ENCODE assay signal across 8 mouse cellular contexts in the genomic region with DNA sequence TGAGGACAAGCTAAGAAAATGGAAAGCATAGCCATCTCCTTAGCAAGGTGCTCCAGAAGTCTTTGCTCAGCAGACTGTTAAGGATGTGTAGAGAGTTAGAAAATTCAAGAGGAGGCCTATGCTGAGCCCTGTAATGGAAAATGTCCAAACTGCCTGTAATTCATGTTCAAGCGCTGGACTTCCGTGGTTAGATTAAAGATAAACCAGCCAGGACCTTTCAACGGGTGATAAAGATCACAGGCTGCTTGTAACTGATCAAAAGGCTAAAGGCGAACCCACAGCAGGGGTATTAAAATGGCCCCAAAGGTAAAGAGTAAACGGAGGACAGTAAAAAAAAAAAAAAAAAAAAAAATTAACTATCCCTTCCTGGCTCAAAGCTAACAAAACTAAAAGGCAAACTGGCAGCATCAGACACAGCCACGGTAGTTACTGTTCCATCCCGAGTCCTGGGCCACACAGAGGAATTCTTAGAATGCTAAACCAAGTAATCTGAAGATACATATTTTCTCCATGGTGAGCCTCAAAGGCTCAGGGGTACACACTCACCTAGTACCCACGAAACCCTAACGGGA. TPM values are rescaled to one million over a fixed set of nuclear protein-coding genes. Genes with fewer than 3 reads are reported as not detected.
DNase-seq lines count a peak whose midpoint lies in the region; ATAC-seq lines count a peak whose summit lies in the region.

No protein-coding gene starts in this region.

- H3K4me2 ChIP-seq in lung, embryonic 15.5 days, result peak overlapping the region; percentile 70
- peak overlapping the region; percentile 89 for H3K4me2 ChIP-seq in forebrain, embryonic 12.5 days
- H3K4me2 ChIP-seq in stomach, embryonic 14.5 days (replicated peaks; ENCODE audit: low read depth, low read length), result peak overlapping the region; percentile 51

- no peaks in the 10 kb centered on the region for H3K9me3 ChIP-seq in lung, embryonic 15.5 days
- no peaks in the 10 kb centered on the region for H3K9me3 ChIP-seq in forebrain, embryonic 12.5 days
- no peaks in the 10 kb centered on the region for H3K9me3 ChIP-seq in limb, embryonic 10.5 days (replicated peaks)
- H3K9me3 ChIP-seq in stomach, embryonic 14.5 days (ENCODE audit: control insufficient read depth, low read depth, low read length), result no peaks in the 10 kb centered on the region

- 42% methylated on average over 9 of the region's 9 CpGs for WGBS in lung, embryonic 15.5 days
- WGBS in forebrain, embryonic 12.5 days, result 79% methylated on average over 9 of the region's 9 CpGs
- WGBS in limb, embryonic 10.5 days, result 55% methylated on average over 9 of the region's 9 CpGs
- 41% methylated on average over 9 of the region's 9 CpGs for WGBS in stomach, embryonic 14.5 days

- no peak for DNase-seq in lung, postnatal 10 days
- no peak for DNase-seq in limb, embryonic 10.5 days (ENCODE audit: low spot score)
- no peak for DNase-seq in embryo, embryonic 10.5 days (ENCODE audit: low spot score)
- DNase-seq in right cerebral cortex, postnatal 4 days, result no peak
- DNase-seq in adipocyte (ENCODE audit: low spot score), result no peak

- no peaks in the 10 kb centered on the region for H3K27me3 ChIP-seq in lung, embryonic 15.5 days
- no peaks in the 10 kb centered on the region for H3K27me3 ChIP-seq in forebrain, embryonic 12.5 days
- H3K27me3 ChIP-seq in limb, embryonic 10.5 days (ENCODE audit: low read depth, poor library complexity, severe bottlenecking), result no peaks in the 10 kb centered on the region
- H3K27me3 ChIP-seq in stomach, embryonic 14.5 days (ENCODE audit: control insufficient read depth, insufficient read depth, low read length), result no peaks in the 10 kb centered on the region

- H3K9ac ChIP-seq in lung, embryonic 15.5 days, result no peak overlapping the region
- H3K9ac ChIP-seq in forebrain, embryonic 12.5 days, result peak overlapping the region; percentile 91; the same call in 1 of the 2 replicates
- peak overlapping the region; percentile 84; the same call in 1 of the 2 replicates for H3K9ac ChIP-seq in stomach, embryonic 14.5 days (replicated peaks; ENCODE audit: low read depth, low read length)

- H3K4me3 ChIP-seq in lung, embryonic 15.5 days, result peak overlapping the region; percentile 90
- peak overlapping the region; percentile 83; the same call in 1 of the 2 replicates for H3K4me3 ChIP-seq in forebrain, embryonic 12.5 days (replicated peaks)
- H3K4me3 ChIP-seq in limb, embryonic 10.5 days, result peak overlapping the region; percentile 75
- no peak overlapping the region; the same call in 1 of the 2 replicates for H3K4me3 ChIP-seq in stomach, embryonic 14.5 days (ENCODE audit: low read depth, low read length)

- ATAC-seq in lung, embryonic 15.5 days (ENCODE audit: borderline replicate concordance, extremely low read depth, low FRiP score, low TSS enrichment), result no peak
- no peak for ATAC-seq in forebrain, embryonic 12.5 days (ENCODE audit: low FRiP score)
- ATAC-seq in stomach, embryonic 14.5 days (ENCODE audit: insufficient number of reproducible peaks, insufficient read depth, low FRiP score, low read depth), result no peak

- peak overlapping the region; percentile 96; the same call in 1 of the 2 replicates for H3K27ac ChIP-seq in lung, embryonic 15.5 days
- H3K27ac ChIP-seq in forebrain, embryonic 12.5 days, result no peak overlapping the region
- peak overlapping the region; percentile 93 for H3K27ac ChIP-seq in limb, embryonic 10.5 days
- H3K27ac ChIP-seq in stomach, embryonic 14.5 days (ENCODE audit: low read length), result no peak overlapping the region

- H3K4me1 ChIP-seq in lung, embryonic 15.5 days, result peaks cover 25% of the 10 kb centered on the region
- peaks cover 25% of the 10 kb centered on the region for H3K4me1 ChIP-seq in forebrain, embryonic 12.5 days
- H3K4me1 ChIP-seq in limb, embryonic 10.5 days, result peaks cover 25% of the 10 kb centered on the region
- peaks cover 17% of the 10 kb centered on the region for H3K4me1 ChIP-seq in stomach, embryonic 14.5 days (ENCODE audit: control insufficient read depth, insufficient read depth, low read length)

- no peaks in the 10 kb centered on the region for H3K36me3 ChIP-seq in lung, embryonic 15.5 days
- H3K36me3 ChIP-seq in forebrain, embryonic 12.5 days (replicated peaks), result no peaks in the 10 kb centered on the region
- no peaks in the 10 kb centered on the region for H3K36me3 ChIP-seq in limb, embryonic 10.5 days
- H3K36me3 ChIP-seq in stomach, embryonic 14.5 days (ENCODE audit: control insufficient read depth, insufficient read depth, low read length), result no peaks in the 10 kb centered on the region

RNA-seq across cellular contexts. Expression of a gene that starts 1.2 kb away (rescaled TPM):
- polyA plus RNA-seq in lung, embryonic 15.5 days (2015; fragmentation: Nextera tagmentation; extraction: Ambion mirVana), result 24.6 and 25.4 TPM in 2 replicates
- polyA plus RNA-seq in forebrain, embryonic 12.5 days (2016; fragmentation: Nextera tagmentation; extraction: Ambion mirVana), result 27.8 and 30.9 TPM in 2 replicates
- 29.8 and 32.4 TPM in 2 replicates for polyA plus RNA-seq in limb, embryonic 10.5 days (2016; fragmentation: Nextera tagmentation; extraction: Ambion mirVana)
- 14.6 and 18.1 TPM in 2 replicates for polyA plus RNA-seq in stomach, embryonic 14.5 days (2014; fragmentation: Nextera tagmentation; extraction: Ambion mirVana)

RNA-seq across cellular contexts. Expression of a gene that starts 15.0 kb away (rescaled TPM):
- polyA plus RNA-seq in lung, embryonic 15.5 days (2015; fragmentation: Nextera tagmentation; extraction: Ambion mirVana), result 55.8 and 62.2 TPM in 2 replicates
- polyA plus RNA-seq in forebrain, embryonic 12.5 days (2016; fragmentation: Nextera tagmentation; extraction: Ambion mirVana), result 75.1 and 81.3 TPM in 2 replicates
- 85.6 and 88.3 TPM in 2 replicates for polyA plus RNA-seq in limb, embryonic 10.5 days (2016; fragmentation: Nextera tagmentation; extraction: Ambion mirVana)
- 43.5 and 52.4 TPM in 2 replicates for polyA plus RNA-seq in stomach, embryonic 14.5 days (2014; fragmentation: Nextera tagmentation; extraction: Ambion mirVana)

RNA-seq across cellular contexts. Expression of a gene that starts 39.9 kb away (rescaled TPM):
- polyA plus RNA-seq in lung, embryonic 15.5 days (2015; fragmentation: Nextera tagmentation; extraction: Ambion mirVana), result not detected in 2 replicates
- not detected in 2 replicates for polyA plus RNA-seq in forebrain, embryonic 12.5 days (2016; fragmentation: Nextera tagmentation; extraction: Ambion mirVana)
- not detected in 2 replicates for polyA plus RNA-seq in limb, embryonic 10.5 days (2016; fragmentation: Nextera tagmentation; extraction: Ambion mirVana)
- not detected in 2 replicates for polyA plus RNA-seq in stomach, embryonic 14.5 days (2014; fragmentation: Nextera tagmentation; extraction: Ambion mirVana)

Comparison
In these comparisons a context has a peak if more than half of its experiments do, and no peak if none do; other contexts are left out.
1. H3K27ac ChIP-seq: peak in lung, embryonic 15.5 days (single experiment) and limb, embryonic 10.5 days (single experiment); none in forebrain, embryonic 12.5 days (single experiment) and stomach, embryonic 14.5 days (single experiment).
2. Peak in every context shown above with its lines, with median percentiles within 50 percentile points of each other: H3K4me2 ChIP-seq.